In genomic region chr13:113877420-113877819, GRCm38 (mm10) we compare ENCODE assay signal across 8 mouse cellular contexts.
DNase-seq lines count a peak whose midpoint lies in the region; ATAC-seq and TF ChIP-seq lines count a peak whose summit lies in the region.

No protein-coding gene starts in this region.

- no peaks in the 10 kb centered on the region for H3K9me3 ChIP-seq in heart, embryonic 11.5 days (replicated peaks; ENCODE audit: control insufficient read depth, low read length)
- no peaks in the 10 kb centered on the region for H3K9me3 ChIP-seq in forebrain, embryonic 15.5 days
- H3K9me3 ChIP-seq in intestine, embryonic 15.5 days, result no peaks in the 10 kb centered on the region
- no peaks in the 10 kb centered on the region for H3K9me3 ChIP-seq in lung, embryonic 16.5 days (ENCODE audit: control insufficient read depth, low read length)

- TF ChIP-seq CTCF in heart, adult 2 months (IDR thresholded peaks at IDR 0.05), result 0 out of 2 replicates have a peak, but pooled peaks have one; percentile 100

- no peaks in the 10 kb centered on the region; the same call in 1 of the 2 replicates for H3K79me2 ChIP-seq in heart, adult 2 months (replicated peaks; ENCODE audit: control insufficient read depth, insufficient read depth, low read length)

- no peaks in the 10 kb centered on the region for H3K27me3 ChIP-seq in heart, adult 2 months (ENCODE audit: control insufficient read depth, insufficient read depth, low read length)
- H3K27me3 ChIP-seq in heart, embryonic 11.5 days (ENCODE audit: control insufficient read depth, insufficient read depth, low read length), result no peaks in the 10 kb centered on the region
- no peaks in the 10 kb centered on the region for H3K27me3 ChIP-seq in forebrain, embryonic 15.5 days
- no peaks in the 10 kb centered on the region for H3K27me3 ChIP-seq in intestine, embryonic 15.5 days (replicated peaks)
- H3K27me3 ChIP-seq in lung, embryonic 16.5 days (ENCODE audit: control insufficient read depth, insufficient read depth, low read depth, low read length), result no peaks in the 10 kb centered on the region

- H3K4me1 ChIP-seq in heart, adult 2 months (ENCODE audit: control insufficient read depth, insufficient read depth, low read length), result 0 out of 2 replicates have a peak, but pooled peaks cover 3% of the 10 kb centered on the region
- H3K4me1 ChIP-seq in heart, embryonic 11.5 days (ENCODE audit: control insufficient read depth, insufficient read depth, low read length), result peaks cover 13% of the 10 kb centered on the region; the same call in 1 of the 2 replicates
- H3K4me1 ChIP-seq in forebrain, embryonic 15.5 days, result peaks cover 46% of the 10 kb centered on the region
- H3K4me1 ChIP-seq in intestine, embryonic 15.5 days (replicated peaks), result 0 out of 2 replicates have a peak, but pooled peaks cover 8% of the 10 kb centered on the region
- H3K4me1 ChIP-seq in lung, embryonic 16.5 days (replicated peaks; ENCODE audit: control insufficient read depth, insufficient read depth, low read length), result no peaks in the 10 kb centered on the region

- H3K4me3 ChIP-seq in heart, adult 2 months, result no peak overlapping the region
- no peak overlapping the region for H3K4me3 ChIP-seq in heart, embryonic 11.5 days (ENCODE audit: low read depth, low read length)
- H3K4me3 ChIP-seq in forebrain, embryonic 15.5 days, result no peak overlapping the region
- H3K4me3 ChIP-seq in intestine, embryonic 15.5 days (replicated peaks), result no peak overlapping the region
- H3K4me3 ChIP-seq in lung, embryonic 16.5 days (ENCODE audit: low read length), result no peak overlapping the region

- no peak overlapping the region for H3K4me2 ChIP-seq in heart, embryonic 11.5 days
- no peak overlapping the region for H3K4me2 ChIP-seq in forebrain, embryonic 15.5 days (replicated peaks)
- H3K4me2 ChIP-seq in intestine, embryonic 15.5 days (replicated peaks), result no peak overlapping the region
- H3K4me2 ChIP-seq in lung, embryonic 16.5 days (ENCODE audit: low read depth, low read length), result no peak overlapping the region

- no peak for TF ChIP-seq POLR2A in heart, adult 2 months (IDR thresholded peaks at IDR 0.05; ENCODE audit: insufficient read depth, low read depth, low read length)

- no peaks in the 10 kb centered on the region for H3K36me3 ChIP-seq in heart, adult 2 months (ENCODE audit: control insufficient read depth, insufficient read depth, low read length)
- H3K36me3 ChIP-seq in heart, embryonic 11.5 days (ENCODE audit: control insufficient read depth, insufficient read depth, low read length), result no peaks in the 10 kb centered on the region
- H3K36me3 ChIP-seq in forebrain, embryonic 15.5 days, result no peaks in the 10 kb centered on the region
- H3K36me3 ChIP-seq in intestine, embryonic 15.5 days, result no peaks in the 10 kb centered on the region
- H3K36me3 ChIP-seq in lung, embryonic 16.5 days (ENCODE audit: control insufficient read depth, insufficient read depth, low read length), result no peaks in the 10 kb centered on the region

- ATAC-seq in heart, embryonic 11.5 days (replicated peaks; ENCODE audit: insufficient number of reproducible peaks, low FRiP score, low TSS enrichment), result no peak
- peak; percentile 73 for ATAC-seq in forebrain, embryonic 15.5 days (replicated peaks)
- ATAC-seq in intestine, embryonic 15.5 days, result 0 out of 2 replicates have a peak, but pooled peaks have one; percentile 52
- peak; percentile 67; the same call in 1 of the 2 replicates for ATAC-seq in lung, embryonic 16.5 days (ENCODE audit: low read depth)

- peak; percentile 58 to 75 for DNase-seq in heart, adult 2 months
- peak; percentile 19 to 44 for DNase-seq in CD8-positive naive resting alpha-beta T cell, adult 2 months (ENCODE audit: low read depth in 2 of 2, low spot score in 2 of 2)
- peak; percentile 30 for DNase-seq in cerebellum, adult 11-12 months
- peak; percentile 47 for DNase-seq in right cerebral cortex, adult 18-20 months

- no peak overlapping the region for H3K9ac ChIP-seq in heart, adult 2 months (ENCODE audit: low read depth, low read length)
- H3K9ac ChIP-seq in heart, embryonic 11.5 days (ENCODE audit: low read depth, low read length), result no peak overlapping the region
- H3K9ac ChIP-seq in forebrain, embryonic 15.5 days (replicated peaks), result no peak overlapping the region
- no peak overlapping the region for H3K9ac ChIP-seq in intestine, embryonic 15.5 days
- no peak overlapping the region for H3K9ac ChIP-seq in lung, embryonic 16.5 days (ENCODE audit: low read length)

- TF ChIP-seq EP300 in heart, adult 2 months (IDR thresholded peaks at IDR 0.05; ENCODE audit: insufficient read depth, low read depth, low read length), result peak; percentile 93

- 12% methylated on average over 5 of the region's 5 CpGs for WGBS in heart, adult 2 months
- 21% methylated on average over 5 of the region's 5 CpGs for WGBS in heart, embryonic 11.5 days (ENCODE audit: insufficient replicate concordance)
- WGBS in forebrain, embryonic 15.5 days, result 3% methylated on average over 5 of the region's 5 CpGs
- 12% methylated on average over 5 of the region's 5 CpGs for WGBS in intestine, embryonic 15.5 days
- 12% methylated on average over 5 of the region's 5 CpGs for WGBS in lung, embryonic 16.5 days

- intact Hi-C loops in heart, adult 2 months (cut with DNase I), result loop anchor here (1.0 to 10.0 kb wide), 5 partner anchors 200 to 916 kb away; no protein-coding TSS in a partner anchor

- no peak overlapping the region for H3K27ac ChIP-seq in heart, adult 2 months
- no peak overlapping the region for H3K27ac ChIP-seq in heart, embryonic 11.5 days (ENCODE audit: low read depth, low read length)
- no peak overlapping the region for H3K27ac ChIP-seq in forebrain, embryonic 15.5 days (replicated peaks)
- no peak overlapping the region for H3K27ac ChIP-seq in intestine, embryonic 15.5 days
- no peak overlapping the region for H3K27ac ChIP-seq in lung, embryonic 16.5 days (ENCODE audit: low read length)
